Comparison of ENCODE assay signal across 8 mouse cellular contexts in genomic region chr2:167775218-167775915, GRCm38 (mm10).
A peak's percentile ranks its signal among the peaks of the same experiment; 100 is the strongest.
DNase-seq lines count a peak whose midpoint lies in the region; ATAC-seq lines count a peak whose summit lies in the region.

No protein-coding gene starts in this region.

- peak; percentile 52 for DNase-seq in kidney, adult 18-20 months
- peak; percentile 75 for DNase-seq in kidney, adult 9 months
- peak; percentile 84 for DNase-seq in lung, postnatal 25 days (ENCODE audit: low spot score)
- DNase-seq in thymus, postnatal 14 days: peak; percentile 68
- DNase-seq in cerebellum, postnatal 4 days (ENCODE audit: low spot score in 2 of 2): no peak
- no peak for DNase-seq in cerebellum, postnatal 25 days

- WGBS in kidney, embryonic 14.5 days: 64% methylated on average over 20 of the region's 20 CpGs
- 58% methylated on average over 20 of the region's 20 CpGs for WGBS in embryonic facial prominence, embryonic 13.5 days

- H3K9ac ChIP-seq in kidney, embryonic 14.5 days (ENCODE audit: low read depth, low read length): no peak overlapping the region
- H3K9ac ChIP-seq in embryonic facial prominence, embryonic 13.5 days: 0 out of 2 replicates have a peak overlapping the region, but pooled peaks have one; percentile 1

- H3K4me1 ChIP-seq in kidney, embryonic 14.5 days (ENCODE audit: control insufficient read depth, insufficient read depth, low read length): peaks cover 26% of the 10 kb centered on the region
- peaks cover 47% of the 10 kb centered on the region for H3K4me1 ChIP-seq in embryonic facial prominence, embryonic 13.5 days

- no peaks in the 10 kb centered on the region for H3K9me3 ChIP-seq in kidney, embryonic 14.5 days (ENCODE audit: control insufficient read depth, low read length)
- H3K9me3 ChIP-seq in embryonic facial prominence, embryonic 13.5 days: no peaks in the 10 kb centered on the region

- no peak for ATAC-seq in kidney, embryonic 14.5 days (ENCODE audit: low FRiP score, low TSS enrichment)
- ATAC-seq in embryonic facial prominence, embryonic 13.5 days (ENCODE audit: insufficient number of reproducible peaks, insufficient read depth, low FRiP score, low TSS enrichment, low read depth): no peak

- H3K36me3 ChIP-seq in kidney, embryonic 14.5 days (ENCODE audit: control insufficient read depth, insufficient read depth, low read length): no peaks in the 10 kb centered on the region
- no peaks in the 10 kb centered on the region for H3K36me3 ChIP-seq in embryonic facial prominence, embryonic 13.5 days

- H3K4me2 ChIP-seq in kidney, embryonic 14.5 days (replicated peaks; ENCODE audit: low read depth, low read length): no peak overlapping the region
- H3K4me2 ChIP-seq in embryonic facial prominence, embryonic 13.5 days: peak overlapping the region; percentile 33

- H3K27ac ChIP-seq in kidney, embryonic 14.5 days (ENCODE audit: low read depth, low read length): no peak overlapping the region
- H3K27ac ChIP-seq in embryonic facial prominence, embryonic 13.5 days: peak overlapping the region; percentile 76

- no peak overlapping the region for H3K4me3 ChIP-seq in kidney, embryonic 14.5 days (ENCODE audit: low read length)
- H3K4me3 ChIP-seq in embryonic facial prominence, embryonic 13.5 days: no peak overlapping the region

- H3K27me3 ChIP-seq in kidney, embryonic 14.5 days (ENCODE audit: control insufficient read depth, insufficient read depth, low read length): no peaks in the 10 kb centered on the region
- H3K27me3 ChIP-seq in embryonic facial prominence, embryonic 13.5 days: no peaks in the 10 kb centered on the region

Comparison
In these comparisons a context has a peak if more than half of its experiments do, and no peak if none do; other contexts are left out.
1. DNase-seq: peak in kidney, adult 18-20 months (single experiment), kidney, adult 9 months (single experiment), lung, postnatal 25 days (single experiment) and thymus, postnatal 14 days (single experiment); none in cerebellum, postnatal 4 days (0 of 2) and cerebellum, postnatal 25 days (0 of 2).